Mouse (Mus musculus) embryonic fibroblast, embryonic 13.5 days (primary cell): ENCODE measurements around the gene Leng1. TPM values are rescaled to one million over a fixed set of nuclear protein-coding genes. Genes with fewer than 3 reads are reported as not detected.

Source experiments
- H3K27ac ChIP-seq: 2 replicates; pipeline ENCODE4 v1.5.1; 2012; ENCODE audit warnings: low read length, control low read depth, inconsistent platforms; ENCODE audit not compliant: insufficient read depth
- H3K4me1 ChIP-seq: 2 replicates; pipeline ENCODE4 v1.6.1; 2011; ENCODE audit warnings: low read length; ENCODE audit not compliant: control insufficient read depth, insufficient read depth
- H3K4me3 ChIP-seq: 2 replicates; pipeline ENCODE4 v1.5.1; 2011; ENCODE audit warnings: mild to moderate bottlenecking, control low read depth, low read length; ENCODE audit not compliant: insufficient read depth
- CTCF ChIP-seq: IDR thresholded peaks from 2 replicates; pipeline ENCODE4 v1.5.1; 2011; ENCODE audit warnings: mild to moderate bottlenecking, control low read depth, low read length, moderate library complexity, borderline replicate concordance; ENCODE audit not compliant: insufficient read depth
- POLR2A ChIP-seq: IDR thresholded peaks from 2 replicates; pipeline ENCODE4 v1.6.1; 2011; ENCODE audit warnings: low read depth, mild to moderate bottlenecking, control low read depth, low read length, moderate library complexity
- polyA plus RNA-seq: library from polyadenylated mRNA; stranded (reverse); fragments of >200 nt; gene quantifications from 2 replicates; pipeline ENCODE4 v1.2.4, GENCODE M21; 2011; ENCODE audit warnings: low read depth; ENCODE audit not compliant: missing spikeins, insufficient read length

Leng1 gene
- polyA plus RNA-seq, 1 experiment: 8.0 TPM

- TF ChIP-seq POLR2A (no peak), CTCF (no peak)
- H3K4me3 ChIP-seq: no peak overlapping the region
Observed at GRCm38 (mm10) chr7:3643412-3643811, 22.2 kb downstream of the Leng1 start.

GRCm38 (mm10) chr7:3630478-3630815 lies 35.2 kb downstream of the Leng1 start:
- Histone ChIP-seq H3K4me1 (peaks cover 8% of the 10 kb centered on the region; the same call in 1 of the 2 replicates), H3K4me3 (peak overlapping the region; percentile 64), H3K27ac (no peak overlapping the region)
- TF ChIP-seq POLR2A: no peak
- no peak for TF ChIP-seq CTCF

More at GRCm38 (mm10) chr7:3643412-3643811, 22.2 kb downstream of the Leng1 start:
- Histone ChIP-seq H3K4me1 (peaks cover 12% of the 10 kb centered on the region), H3K27ac (no peak overlapping the region)

- no peak for TF ChIP-seq CTCF
- peak; percentile 65 for TF ChIP-seq POLR2A
- Histone ChIP-seq H3K27ac (peak within 1 kb of the TSS; percentile 38), H3K4me1 (peaks cover 8% of the 10 kb centered on the region; the same call in 1 of the 2 replicates), H3K4me3 (peak within 1 kb of the TSS; percentile 64)
Observed at GRCm38 (mm10) chr7:3629543-3630477, 35.8 kb downstream of the Leng1 start, which contains the start of the genes Tfpt and Prpf31. Gene Tfpt, minus strand, starts transcription at chr7:3629929. Gene Prpf31, plus strand, starts transcription at chr7:3629985.

- no peak overlapping the region for H3K27ac ChIP-seq
- H3K4me1 ChIP-seq: peaks cover 8% of the 10 kb centered on the region; the same call in 1 of the 2 replicates
- TF ChIP-seq CTCF: no peak
- no peak for TF ChIP-seq POLR2A
- H3K4me3 ChIP-seq: peak overlapping the region; percentile 64
Observed at GRCm38 (mm10) chr7:3629030-3629429, 36.6 kb downstream of the Leng1 start.

GRCm38 (mm10) chr7:3617242-3617995 lies 48.2 kb downstream of the Leng1 start, which contains the start of gene Ndufa3:
Gene Ndufa3, plus strand, starts transcription at chr7:3617373.
- H3K4me3 ChIP-seq: peak within 1 kb of the TSS; percentile 78
- H3K27ac ChIP-seq: peak within 1 kb of the TSS; percentile 48
- TF ChIP-seq CTCF (no peak), POLR2A (peak; percentile 78)
- H3K4me1 ChIP-seq: no peaks in the 10 kb centered on the region

- TF ChIP-seq CTCF: no peak
- no peak for TF ChIP-seq POLR2A
- H3K4me3 ChIP-seq: no peak overlapping the region; the same call in 1 of the 2 replicates
- H3K27ac ChIP-seq: no peak overlapping the region
- H3K4me1 ChIP-seq: no peaks in the 10 kb centered on the region
Observed at GRCm38 (mm10) chr7:3616389-3617241, 49.0 kb downstream of the Leng1 start.

GRCm38 (mm10) chr7:3616057-3616388 lies 49.6 kb downstream of the Leng1 start, which contains the start of gene Oscar:
Gene Oscar, minus strand, starts transcription at chr7:3616157.
- Histone ChIP-seq H3K4me3 (no peak within 1 kb of the TSS; the same call in 1 of the 2 replicates), H3K4me1 (no peaks in the 10 kb centered on the region), H3K27ac (no peak within 1 kb of the TSS)
- no peak for TF ChIP-seq POLR2A
- no peak for TF ChIP-seq CTCF

GRCm38 (mm10) chr7:3614021-3614420 lies 51.6 kb downstream of the Leng1 start:
- no peak for TF ChIP-seq CTCF
- no peak for TF ChIP-seq POLR2A
- Histone ChIP-seq H3K4me3 (no peak overlapping the region), H3K4me1 (no peaks in the 10 kb centered on the region), H3K27ac (no peak overlapping the region)

- H3K27ac ChIP-seq: no peak overlapping the region
- TF ChIP-seq POLR2A: no peak
- no peak for TF ChIP-seq CTCF
- no peaks in the 10 kb centered on the region for H3K4me1 ChIP-seq
- no peak overlapping the region for H3K4me3 ChIP-seq
Observed at GRCm38 (mm10) chr7:3611006-3611405, 54.6 kb downstream of the Leng1 start.
